Mouse (Mus musculus): Measurements from ENCODE around the gene Myh15. TPM values are rescaled to one million over a fixed set of nuclear protein-coding genes. Genes with fewer than 3 reads are reported as not detected.

Gene Myh15
- polyA plus RNA-seq (2017; shearing (Covaris generic)): not detected

DNA sequence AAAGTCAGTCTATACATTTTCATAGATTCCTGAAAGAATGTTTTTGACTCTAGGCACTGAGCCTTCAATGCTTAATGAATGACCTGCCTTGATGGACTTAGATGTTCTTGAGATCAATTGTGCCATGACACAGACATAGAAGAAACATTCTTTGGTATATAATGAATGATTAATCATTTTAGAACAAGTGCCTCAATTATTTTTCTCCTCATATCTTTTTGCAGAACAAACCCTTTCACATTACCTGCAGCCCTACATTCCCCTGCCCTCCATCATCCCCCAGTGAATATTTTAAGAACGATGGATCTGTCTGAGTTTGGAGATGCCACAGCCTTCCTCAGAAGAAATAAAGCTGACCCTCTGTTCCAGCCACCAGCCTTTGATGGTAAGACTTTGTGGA, at the start of gene Myh15:
TSS of gene Myh15 (plus strand) at position 301 of the 400 bp plus-strand sequence.

Other genes starting within 250 kb of the Myh15 start
- not detected for gene Retnlb, start 240.6 kb upstream of the Myh15 start, polyA plus RNA-seq (2017; shearing (Covaris generic))
- gene Retnla, start 214.9 kb upstream of the Myh15 start, polyA plus RNA-seq (2017; shearing (Covaris generic)): not detected
- gene Retnlg, start 184.9 kb upstream of the Myh15 start, polyA plus RNA-seq (2017; shearing (Covaris generic)): not detected
- 1.7 TPM for gene Dzip3, start 63.3 kb upstream of the Myh15 start, polyA plus RNA-seq (2017; shearing (Covaris generic))
- gene Cip2a, start 63.3 kb upstream of the Myh15 start, polyA plus RNA-seq (2017; shearing (Covaris generic)): 2.2 TPM